Mouse (Mus musculus): ENCODE results near the gene Atf7ip2.

Atf7ip2 gene

DNA sequence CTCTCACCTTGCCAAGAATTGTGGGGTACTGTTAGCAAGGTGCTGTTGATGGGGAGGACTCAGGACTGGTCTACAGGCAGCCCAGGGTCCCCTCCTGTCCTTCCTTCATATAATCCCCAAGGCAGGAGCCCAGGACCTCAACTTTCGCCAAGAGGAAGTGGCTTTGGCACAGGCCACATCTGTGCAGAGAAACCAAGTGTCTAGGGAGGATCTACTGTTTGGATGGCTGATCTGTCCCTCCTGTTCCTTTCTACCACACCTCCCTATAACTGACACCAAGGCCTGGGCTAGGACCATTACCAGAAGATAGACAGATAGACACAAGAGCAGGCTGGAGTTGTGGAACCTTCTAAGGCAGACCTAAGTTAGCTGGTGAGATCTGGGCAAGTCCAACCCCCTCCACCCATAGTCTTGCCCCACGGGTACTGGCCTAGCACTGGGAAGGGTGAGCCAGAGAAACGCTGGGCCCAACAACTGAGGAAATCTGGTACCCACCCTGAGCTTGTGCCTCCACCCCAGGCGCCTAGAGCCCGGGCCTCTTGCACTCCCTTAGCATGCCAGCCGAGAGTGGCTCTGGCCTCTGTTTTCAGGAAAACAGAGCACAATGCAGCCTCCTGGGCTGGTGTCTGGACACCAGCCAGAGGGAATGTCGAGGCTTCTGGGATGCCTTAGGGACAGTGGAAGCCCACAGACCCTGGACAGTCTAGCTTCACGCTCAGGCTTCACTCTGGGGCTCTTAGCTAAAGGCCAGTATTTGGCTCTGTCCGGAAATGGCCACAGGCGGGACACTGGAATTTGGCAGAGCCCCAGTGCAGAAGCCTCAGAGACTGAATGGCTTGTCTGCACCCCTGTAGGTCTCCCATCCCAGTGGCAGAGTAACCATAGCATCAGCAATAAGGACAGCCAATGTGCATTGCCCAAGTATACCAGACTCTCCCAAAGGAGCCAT, 105.5 kb downstream of the Atf7ip2 start:
- no peak for DNase-seq

DNA sequence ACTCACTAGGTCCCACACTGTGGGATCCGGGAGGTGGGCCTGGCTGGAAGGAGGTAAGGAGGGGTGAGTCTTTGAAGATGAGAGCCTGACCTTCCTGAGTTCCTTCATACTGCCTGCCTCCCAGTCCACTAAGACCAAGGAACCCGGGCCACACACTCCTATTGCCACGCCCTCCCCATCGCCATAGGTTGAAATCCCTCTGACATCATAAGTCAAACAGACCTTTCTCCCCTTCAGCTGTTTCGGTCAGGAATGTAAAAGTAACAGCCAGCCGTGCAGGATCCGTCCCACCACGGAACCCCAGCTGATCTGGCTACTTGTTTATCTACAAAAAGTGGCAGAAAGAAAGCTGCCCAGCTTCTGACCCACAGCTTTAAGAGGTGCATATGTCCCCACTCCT, 107.1 kb downstream of the Atf7ip2 start:
- DNase-seq = no peak

DNA sequence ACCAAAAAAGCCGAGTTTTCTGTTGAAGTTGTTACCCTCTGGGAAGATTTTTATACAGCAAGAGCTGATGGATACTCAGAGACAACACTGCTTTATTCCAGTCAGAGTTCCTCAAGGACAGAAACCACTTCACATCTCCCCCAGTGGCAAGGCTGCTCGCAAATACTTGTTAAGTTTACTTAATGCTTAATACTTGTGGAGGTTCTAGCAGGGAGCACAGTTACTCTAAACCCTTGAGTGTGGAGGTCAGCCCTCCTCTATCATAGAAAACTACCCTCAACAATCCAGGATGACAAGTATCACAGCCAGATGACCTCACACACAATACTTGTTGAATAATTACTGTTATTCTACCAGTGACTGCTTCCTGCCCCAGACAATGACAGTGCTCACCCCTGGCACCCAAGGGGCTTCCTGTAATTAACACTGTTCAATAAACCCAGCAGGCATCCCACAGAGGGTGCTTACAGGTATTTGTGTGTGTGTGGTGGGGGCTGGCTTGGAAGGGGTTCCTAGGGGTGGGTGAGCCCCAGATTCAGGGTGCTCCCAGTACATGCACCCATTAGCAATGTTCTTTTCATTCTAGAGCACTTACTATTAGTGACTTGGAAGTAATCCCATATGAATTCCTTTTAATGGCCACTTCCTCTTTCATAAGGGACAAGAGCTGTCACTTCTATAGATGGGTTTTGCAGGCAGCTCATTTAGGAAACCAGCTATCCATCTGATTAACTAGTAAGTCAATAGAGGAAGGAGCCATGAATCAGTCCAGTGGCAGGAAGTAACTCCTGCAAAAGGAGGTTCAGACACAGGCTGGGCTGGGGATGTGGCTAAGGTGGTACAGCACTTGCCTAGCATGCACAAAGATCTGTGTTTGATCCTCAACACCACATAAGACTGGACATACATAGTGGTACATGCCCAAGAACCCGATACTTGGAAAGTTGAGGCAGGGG, 108.0 kb downstream of the Atf7ip2 start:
- no peak for DNase-seq
